19 mouse cellular contexts compared by ENCODE assay signal in genomic region chr9:105139204-105139603, GRCm38 (mm10). TPM values are rescaled to one million over a fixed set of nuclear protein-coding genes. Genes with fewer than 3 reads are reported as not detected.
"Had no signal": no experiment of that assay in that cellular context is flagged by ENCODE, and none has a peak within 500 bp of the region (broad histone marks: within the 10 kb centered on the region; RNA-seq: fewer than 3 reads in every experiment).

No protein-coding gene starts in this region.

- H3K4me3 ChIP-seq: kidney, embryonic 15.5 days; limb, embryonic 15.5 days; liver, embryonic 13.5 days; midbrain, embryonic 13.5 days; myocyte; neural tube, embryonic 15.5 days had no signal

- H3K4me1 ChIP-seq: kidney, embryonic 15.5 days; limb, embryonic 15.5 days; liver, embryonic 13.5 days; midbrain, embryonic 13.5 days; neural tube, embryonic 15.5 days had no signal

- H3K27ac ChIP-seq: kidney, embryonic 15.5 days; limb, embryonic 15.5 days; liver, embryonic 13.5 days; midbrain, embryonic 13.5 days; neural tube, embryonic 15.5 days had no signal

- H3K36me3 ChIP-seq: kidney, embryonic 15.5 days; limb, embryonic 15.5 days; liver, embryonic 13.5 days; midbrain, embryonic 13.5 days; neural tube, embryonic 15.5 days had no signal

- H3K4me2 ChIP-seq: kidney, embryonic 15.5 days; limb, embryonic 15.5 days; liver, embryonic 13.5 days; midbrain, embryonic 13.5 days; neural tube, embryonic 15.5 days had no signal

- H3K27me3 ChIP-seq: kidney, embryonic 15.5 days; limb, embryonic 15.5 days; liver, embryonic 13.5 days; midbrain, embryonic 13.5 days; neural tube, embryonic 15.5 days had no signal

- H3K9me3 ChIP-seq: kidney, embryonic 15.5 days; limb, embryonic 15.5 days; liver, embryonic 13.5 days; midbrain, embryonic 13.5 days; neural tube, embryonic 15.5 days had no signal

- H3K9ac ChIP-seq: kidney, embryonic 15.5 days; limb, embryonic 15.5 days; liver, embryonic 13.5 days; midbrain, embryonic 13.5 days; neural tube, embryonic 15.5 days had no signal

- ATAC-seq: midbrain, embryonic 13.5 days had no signal

- DNase-seq: kidney, adult 18-20 months; kidney, postnatal 14 days; liver, embryonic 13.5 days; lung, adult 18-20 months; right cerebral cortex, adult 18-20 months; right cerebral cortex, postnatal 25 days; spleen, adult 18-20 months; thymus, postnatal 36 days had no signal

RNA-seq across cellular contexts. Expression of gene 1700080E11Rik, which starts 5.7 kb away (rescaled TPM):
- total RNA-seq: left cerebral cortex, postnatal 10 days had no signal
- polyA plus RNA-seq: kidney, embryonic 15.5 days; limb, embryonic 11.5 days; limb, embryonic 15.5 days; liver, embryonic 13.5 days; lung, embryonic 16.5 days; midbrain, embryonic 13.5 days; myocyte; neural tube, embryonic 11.5 days; neural tube, embryonic 15.5 days; stomach, embryonic 14.5 days; thymus, postnatal 0 days had no signal
